Mouse (Mus musculus): ENCODE results near the gene Moxd1.

GRCm38 (mm10) chr10:24224591-24224990, 1.3 kb downstream of the Moxd1 start:
- TF ChIP-seq CTCF (IDR thresholded peaks at IDR 0.05; ENCODE audit: extremely low read depth, insufficient read depth, insufficient read length, insufficient replicate concordance) (no peak), POLR2A (IDR thresholded peaks at IDR 0.05; ENCODE audit: low read depth, low read length) (no peak)
